Mouse (Mus musculus) megakaryocyte progenitor cell, adult 5-6 weeks (primary cell): ENCODE measurements at regions not wholly inside any gene's neighbourhood (a gene's known extent, or its start where the extent isn't known, plus 50 kb on each side); places are given as distances from the start of the nearest gene placed in this dataset.

Experiments used
- ATAC-seq: replicated peaks from 2 replicates; pipeline ENCODE4 v1.8.0; 2016; ENCODE audit warnings: mild to moderate bottlenecking, moderate TSS enrichment, inconsistent platforms; ENCODE audit not compliant: poor library complexity

DNA sequence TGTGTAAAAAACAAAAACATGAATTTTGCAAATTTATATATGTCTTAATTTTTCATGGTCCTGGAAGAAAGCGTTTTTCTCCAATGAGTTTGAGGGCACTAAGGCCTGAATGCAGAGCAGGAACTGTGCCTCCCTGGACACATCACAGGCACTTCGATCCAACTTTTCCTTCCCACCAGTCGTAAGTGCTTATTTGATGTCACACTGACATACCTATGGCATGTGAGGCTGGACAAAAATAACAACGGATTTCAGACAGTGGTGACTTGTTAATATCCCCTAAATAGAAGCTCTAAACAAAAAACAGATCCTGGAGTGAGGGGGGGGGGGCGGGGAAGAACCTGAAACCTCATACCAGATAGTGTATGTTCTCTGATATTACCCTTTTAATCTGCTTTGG, 1541.9 kb upstream of the Flrt2 start:
- ATAC-seq, result no peak

- no peak for ATAC-seq
Observed at GRCm38 (mm10) chr12:94155110-94155858, 1536.7 kb upstream of the Flrt2 start.

DNA sequence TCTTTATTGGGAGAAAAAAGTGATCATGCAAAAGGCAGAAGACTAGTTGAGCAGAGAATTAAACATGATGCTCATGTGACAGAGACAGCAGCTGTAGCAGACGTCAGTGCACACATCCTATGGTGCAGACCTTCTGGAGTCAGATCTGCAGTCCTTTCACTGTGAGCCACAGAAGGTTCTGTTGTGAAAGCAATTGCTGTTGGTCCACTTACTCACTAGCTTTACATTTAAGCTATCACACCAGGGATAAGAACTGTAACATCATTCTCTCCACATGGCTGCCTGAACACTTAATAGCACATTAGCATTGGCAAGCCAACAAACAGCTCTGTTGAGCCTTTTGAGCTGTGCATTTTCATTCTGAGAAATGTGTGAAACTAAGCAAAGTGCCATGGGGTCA, 1509.7 kb upstream of the Flrt2 start:
- no peak for ATAC-seq

- no peak for ATAC-seq
Observed at GRCm38 (mm10) chr12:94190620-94191081, 1501.4 kb upstream of the Flrt2 start.

DNA sequence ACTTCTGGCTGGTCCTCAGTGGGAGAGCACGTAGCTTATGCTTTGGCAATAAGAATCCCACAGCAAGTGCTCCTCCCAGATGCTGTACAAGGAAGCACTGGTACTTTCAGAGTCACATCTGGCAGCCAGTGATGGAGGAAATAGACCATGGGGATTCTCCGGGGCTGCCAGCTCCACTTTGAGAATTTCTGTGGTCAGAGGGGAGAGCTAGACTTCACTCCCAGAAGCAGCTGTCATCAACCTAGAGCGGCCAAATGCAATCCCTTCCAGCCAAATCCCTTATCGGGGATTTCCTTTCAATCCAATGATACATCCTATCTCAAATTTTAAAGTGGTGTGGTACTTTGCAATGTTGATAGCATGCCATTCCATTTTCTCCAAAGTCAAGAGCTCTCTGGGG, 1474.1 kb upstream of the Flrt2 start:
- ATAC-seq, result no peak

DNA sequence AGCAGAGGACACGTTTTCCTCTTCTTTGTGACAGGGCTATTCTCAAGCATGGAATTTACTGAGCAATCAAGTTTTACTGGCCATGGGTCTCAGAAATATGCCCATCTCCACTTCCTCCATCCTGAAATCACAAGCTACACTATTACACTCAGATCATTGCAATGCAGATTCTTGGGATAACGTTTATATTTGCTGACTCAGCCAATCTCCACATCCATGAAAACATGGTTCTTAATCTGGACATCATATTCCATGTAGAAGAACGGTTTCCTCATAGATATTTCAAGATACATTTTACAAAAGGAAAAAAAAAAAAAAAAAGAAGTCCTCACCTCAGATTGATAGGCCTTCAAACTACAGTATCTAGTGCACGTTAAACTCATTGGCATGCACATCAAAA, 1462.1 kb upstream of the Flrt2 start:
- no peak for ATAC-seq

DNA sequence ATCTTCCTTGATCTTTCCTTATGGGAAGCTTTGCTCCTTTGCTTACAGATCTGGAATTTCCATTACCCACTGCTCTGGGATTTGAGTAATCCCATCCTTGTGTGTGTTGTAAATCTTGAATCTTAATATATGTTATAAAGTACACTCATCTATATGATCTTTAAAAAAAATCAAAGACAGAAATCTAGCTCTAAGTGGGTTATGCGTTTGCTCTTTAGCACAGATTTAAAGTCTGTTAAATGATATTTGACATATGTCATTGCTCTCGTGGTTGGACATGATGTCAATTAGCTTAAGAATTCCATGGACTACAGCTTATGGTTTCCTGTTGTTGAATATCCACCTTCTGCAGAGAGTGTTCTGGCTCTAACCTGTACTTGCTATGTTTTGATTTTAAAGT, 1446.7 kb upstream of the Flrt2 start:
- ATAC-seq, result no peak

DNA sequence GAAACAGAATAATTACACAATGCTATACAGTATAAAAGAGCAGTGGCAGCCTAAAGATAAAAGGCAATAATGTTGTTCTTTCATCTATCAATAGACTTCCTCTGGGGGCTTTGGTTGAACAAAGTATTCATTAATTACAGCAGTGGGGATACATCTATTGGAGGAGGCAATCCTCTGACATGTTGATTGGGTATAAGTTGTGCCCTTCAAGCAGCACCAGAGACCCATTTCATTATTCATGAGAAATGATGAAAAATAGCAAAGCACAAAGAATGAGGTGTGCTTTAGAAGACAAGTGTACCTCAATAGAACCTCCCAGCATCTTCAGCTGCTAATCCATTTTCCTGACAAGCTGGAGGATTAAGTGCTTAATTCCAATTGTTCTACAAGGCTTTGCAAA, 1444.7 kb upstream of the Flrt2 start:
- no peak for ATAC-seq

DNA sequence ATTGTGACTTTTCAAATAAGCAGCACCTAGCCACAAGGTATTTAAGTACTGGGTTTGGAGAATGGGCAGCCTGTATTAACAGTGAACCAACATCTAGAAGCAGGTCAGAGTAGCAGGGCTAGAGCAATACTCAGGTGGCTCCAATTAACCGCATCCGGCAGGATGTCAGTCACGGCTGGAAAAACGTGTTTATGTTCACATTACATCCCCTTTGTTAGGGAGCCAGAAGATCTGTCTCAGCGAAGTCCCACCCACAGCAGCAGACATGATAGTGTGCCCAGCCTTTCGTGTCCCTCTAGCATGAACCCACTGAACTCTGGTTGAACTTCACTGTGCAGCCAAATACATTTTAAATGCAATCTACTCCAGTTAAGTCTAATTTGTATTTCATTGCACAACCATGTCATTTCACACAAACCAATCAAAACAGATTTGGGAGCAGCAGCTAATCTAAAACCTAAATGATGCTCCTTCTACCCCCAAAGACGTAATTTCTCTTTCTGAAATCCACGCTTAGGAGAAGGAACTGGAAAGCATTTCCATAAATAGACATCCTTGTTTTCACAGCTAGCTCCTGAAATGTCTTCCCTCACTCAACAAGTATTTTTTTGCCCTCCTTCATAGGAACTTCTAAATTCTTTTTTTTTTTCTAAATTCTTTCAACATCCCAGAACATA, 1438.9 kb upstream of the Flrt2 start:
- no peak for ATAC-seq

- no peak for ATAC-seq
Observed at GRCm38 (mm10) chr12:94280946-94281345, 1411.1 kb upstream of the Flrt2 start.

- ATAC-seq, result no peak
Observed at GRCm38 (mm10) chr12:94282931-94283330, 1409.1 kb upstream of the Flrt2 start.

DNA sequence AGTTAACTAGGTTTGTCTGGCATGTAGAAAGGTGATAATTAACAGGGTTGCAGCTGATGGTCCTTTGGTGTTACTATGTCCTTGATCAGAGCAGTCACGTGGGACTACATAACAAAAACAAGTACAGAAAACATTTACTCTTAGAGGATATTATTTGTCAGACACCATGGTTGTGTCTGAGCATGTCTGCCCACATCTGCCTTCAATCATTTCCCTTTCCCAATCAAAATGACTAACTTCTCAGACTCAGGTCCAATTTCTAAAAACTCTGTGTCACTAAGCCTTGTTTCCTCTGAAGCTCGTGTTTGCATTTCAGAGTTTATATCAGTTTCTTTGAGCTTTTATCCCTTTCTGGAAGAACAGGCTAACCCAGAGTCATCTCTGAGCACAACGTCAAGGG, 1408.5 kb upstream of the Flrt2 start:
- no peak for ATAC-seq

GRCm38 (mm10) chr12:94297864-94298263, 1394.2 kb upstream of the Flrt2 start:
- ATAC-seq, result no peak

GRCm38 (mm10) chr12:94332351-94332750, 1359.7 kb upstream of the Flrt2 start:
- ATAC-seq, result no peak

DNA sequence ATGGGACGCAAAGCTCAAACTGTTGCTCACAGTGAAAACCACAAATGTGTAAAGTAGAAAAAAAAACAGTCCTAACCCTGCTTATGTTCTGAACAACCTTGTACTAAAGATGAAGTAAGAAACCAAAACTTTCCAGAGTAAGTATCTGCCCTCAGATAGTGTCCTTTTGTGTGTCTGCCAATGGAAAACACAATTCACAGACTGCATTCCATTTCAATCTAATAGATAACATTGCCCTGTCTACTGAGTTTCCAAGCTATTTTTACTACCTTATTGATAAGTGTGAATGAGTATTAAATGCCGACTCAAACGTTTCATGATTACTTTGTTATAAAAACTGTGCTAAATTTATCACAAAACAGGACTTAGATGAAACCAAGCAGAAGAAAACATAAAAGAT, 1357.4 kb upstream of the Flrt2 start:
- ATAC-seq, result no peak

DNA sequence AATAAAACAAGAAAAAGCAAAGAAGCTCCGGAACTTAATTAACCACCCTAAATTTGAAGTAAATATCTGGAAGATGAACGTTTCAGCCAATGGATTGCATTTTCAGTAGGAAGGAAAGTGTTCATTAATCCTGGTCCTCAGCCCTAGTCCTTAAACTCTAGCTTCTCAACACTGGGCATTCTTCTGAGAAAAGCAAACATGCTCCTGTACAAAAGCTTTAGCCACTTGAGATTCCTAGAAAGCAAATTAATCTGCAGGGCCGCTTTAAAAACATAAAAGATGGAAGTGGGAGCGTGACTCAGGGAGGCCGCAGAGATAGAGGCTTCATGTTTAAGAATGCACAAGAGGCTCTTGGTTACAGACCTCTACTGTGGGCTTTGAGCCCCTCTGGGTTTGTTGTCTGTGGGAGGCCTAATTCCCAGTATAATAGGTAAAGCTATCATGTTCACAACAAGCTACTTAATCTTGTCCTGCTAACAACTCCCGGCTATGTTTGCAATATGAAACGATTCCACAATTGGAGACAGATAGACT, 1342.3 kb upstream of the Flrt2 start:
- no peak for ATAC-seq

DNA sequence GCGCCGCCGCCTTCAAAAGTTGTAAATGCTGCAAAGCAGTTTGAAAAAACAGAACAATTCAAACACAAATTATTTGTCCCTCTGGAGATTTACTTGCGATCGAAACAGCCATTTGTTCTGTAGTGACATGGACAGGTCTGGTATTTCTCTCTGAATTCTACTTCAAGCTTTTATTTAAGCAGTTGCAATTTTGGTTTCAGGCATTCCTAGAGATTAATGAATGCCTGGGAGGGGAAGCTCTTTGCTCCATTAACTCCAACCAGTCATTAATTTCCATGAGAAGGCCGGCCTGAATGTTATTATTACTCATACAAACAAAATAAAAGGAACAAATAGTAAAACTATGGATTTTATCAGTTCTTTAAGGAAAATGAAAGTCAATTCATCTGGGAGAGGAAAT, 1327.8 kb upstream of the Flrt2 start:
- ATAC-seq, result no peak

- ATAC-seq, result no peak
Observed at GRCm38 (mm10) chr12:94399991-94400390, 1292.0 kb upstream of the Flrt2 start.

- ATAC-seq, result peak; percentile 31; the same call in 1 of the 2 replicates
Observed at GRCm38 (mm10) chr12:94420918-94421317, 1271.1 kb upstream of the Flrt2 start.

DNA sequence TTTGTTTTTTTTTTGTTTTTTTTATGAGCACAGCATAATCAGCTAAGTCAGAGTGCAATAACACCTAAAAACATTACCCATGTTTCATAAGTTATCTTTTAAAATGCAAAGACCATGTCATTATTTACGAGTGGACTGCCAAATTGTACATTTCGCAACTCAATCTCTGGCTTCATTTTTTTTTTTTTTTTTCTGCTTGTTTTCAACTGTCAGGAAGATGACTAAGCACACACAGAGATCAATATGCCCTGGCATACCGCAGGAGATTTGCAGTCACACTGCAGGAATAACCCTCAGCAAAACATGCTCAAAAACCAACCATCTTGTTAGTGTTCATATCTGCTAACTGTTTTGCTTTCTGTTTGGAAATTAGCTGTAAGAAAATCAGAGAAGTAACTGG, 1270.3 kb upstream of the Flrt2 start:
- peak; percentile 85 for ATAC-seq

DNA sequence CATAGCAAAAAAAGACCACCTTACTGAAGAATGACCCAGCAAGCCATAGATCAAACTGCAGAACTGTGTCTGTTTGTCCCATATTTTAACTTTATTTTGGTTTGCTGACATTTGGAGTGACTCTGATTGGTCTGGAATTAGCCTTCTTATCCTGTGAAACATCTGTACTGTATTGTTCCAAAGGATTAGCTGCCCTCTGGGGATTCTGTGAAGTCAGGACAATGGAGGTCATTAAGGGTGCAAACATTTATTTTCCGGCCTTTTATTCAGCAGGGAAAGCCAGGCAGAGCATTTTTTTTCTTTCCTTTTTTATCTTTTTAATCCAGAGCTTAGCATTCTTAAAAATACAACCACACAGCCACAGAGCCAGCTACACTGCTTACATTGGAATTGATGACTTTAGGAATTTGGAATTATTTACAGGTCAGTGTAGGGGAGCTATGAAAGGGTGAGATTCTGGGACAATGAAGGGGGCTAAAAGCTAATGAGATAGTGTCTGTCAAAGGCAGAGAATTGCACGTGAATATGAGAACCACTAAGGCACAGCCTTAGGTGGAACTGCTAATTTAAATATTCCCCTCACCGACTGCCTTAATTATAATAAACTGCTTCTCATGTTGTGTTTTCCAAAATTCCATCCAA, 1267.6 kb upstream of the Flrt2 start:
- ATAC-seq, result no peak

GRCm38 (mm10) chr12:94449517-94449916, 1242.5 kb upstream of the Flrt2 start:
- ATAC-seq, result no peak
